Mouse (Mus musculus) forebrain, postnatal 0 days (tissue): Measurements from ENCODE around the gene Oxct2b. TPM values are rescaled to one million over a fixed set of nuclear protein-coding genes. Genes with fewer than 3 reads are reported as not detected.
A peak's percentile ranks its signal among the peaks of the same experiment; 100 is the strongest.
"Not testable (repeated sequence)": the region's sequence is repeated elsewhere in the genome, so short reads cannot be mapped to it uniquely, and the experiment has no call there.

Source experiments
- ATAC-seq: fragments of 200-750 bp; cut with Nextera tagmentation; 2 replicates; pipeline ENCODE4 v1.8.0; 2017; ENCODE audit warnings: mild to moderate bottlenecking, moderate library complexity
- DNase-seq: peaks from one replicate; pipeline ENCODE4 v3.0.0-alpha.2; 2015
- H3K27ac ChIP-seq: fragments of 300-500 bp; sonication (generic); 2 replicates; pipeline ENCODE4 v1.5.1; 2014; ENCODE audit warnings: low read depth, mild to moderate bottlenecking, antibody characterized with exemption, low read length, moderate library complexity, mixed read lengths
- H3K27me3 ChIP-seq: fragments of 300-500 bp; sonication (generic); 2 replicates; pipeline ENCODE4 v1.6.1; 2014; ENCODE audit warnings: mild to moderate bottlenecking, low read length, mixed read lengths; ENCODE audit not compliant: insufficient read depth
- H3K36me3 ChIP-seq: fragments of 300-500 bp; sonication (generic); 2 replicates; pipeline ENCODE4 v1.6.1; 2014; ENCODE audit warnings: mild to moderate bottlenecking, moderate library complexity; ENCODE audit not compliant: insufficient read depth
- H3K4me1 ChIP-seq: fragments of 300-500 bp; sonication (generic); 2 replicates; pipeline ENCODE4 v1.6.1; 2014; ENCODE audit warnings: antibody characterized with exemption; ENCODE audit not compliant: insufficient read depth
- H3K4me2 ChIP-seq: fragments of 300-500 bp; sonication (generic); 2 replicates; pipeline ENCODE4 v1.6.1; 2014; ENCODE audit warnings: low read depth, mild to moderate bottlenecking, moderate library complexity
- H3K4me3 ChIP-seq: fragments of 300-500 bp; sonication (generic); 2 replicates; pipeline ENCODE4 v1.5.1; 2014; ENCODE audit warnings: low read depth, low read length, mixed read lengths
- H3K9ac ChIP-seq: fragments of 300-500 bp; sonication (generic); 2 replicates; pipeline ENCODE4 v1.6.1; 2014; ENCODE audit warnings: mild to moderate bottlenecking
- H3K9me3 ChIP-seq: fragments of 300-500 bp; sonication (generic); 2 replicates; pipeline ENCODE4 v1.6.1; 2016; ENCODE audit warnings: low read length
- CTCF ChIP-seq: sonication (generic); IDR thresholded peaks from 2 replicates; pipeline ENCODE4 v1.5.1; 2016; ENCODE audit warnings: antibody characterized with exemption, control low read depth, low read depth
- WGBS: fragments of 180-500 bp; shearing (Covaris S2); extraction: QIAGEN DNeasy Blood & Tissue Kit; methylation state at CpG from one replicate; pipeline ENCODE4 v1.1.7; 2014; 5-methylcytosine and 5-hydroxymethylcytosine counted together
- polyA plus RNA-seq: library from polyadenylated mRNA; unstranded; fragments of >200 nt; fragmentation: Nextera tagmentation; extraction: Ambion mirVana; gene quantifications from 2 replicates; pipeline ENCODE4 v1.2.1, GENCODE M21; 2015
- total RNA-seq: library from RNA; depleted of rRNA; stranded (reverse); fragments of >200 nt; gene quantifications from 2 replicates; pipeline ENCODE4 v1.2.3, GENCODE M21; 2014

Oxct2b gene
- total and polyA plus RNA-seq, 2 experiments from 2014 or later = 0.33 to 0.62 TPM

DNA sequence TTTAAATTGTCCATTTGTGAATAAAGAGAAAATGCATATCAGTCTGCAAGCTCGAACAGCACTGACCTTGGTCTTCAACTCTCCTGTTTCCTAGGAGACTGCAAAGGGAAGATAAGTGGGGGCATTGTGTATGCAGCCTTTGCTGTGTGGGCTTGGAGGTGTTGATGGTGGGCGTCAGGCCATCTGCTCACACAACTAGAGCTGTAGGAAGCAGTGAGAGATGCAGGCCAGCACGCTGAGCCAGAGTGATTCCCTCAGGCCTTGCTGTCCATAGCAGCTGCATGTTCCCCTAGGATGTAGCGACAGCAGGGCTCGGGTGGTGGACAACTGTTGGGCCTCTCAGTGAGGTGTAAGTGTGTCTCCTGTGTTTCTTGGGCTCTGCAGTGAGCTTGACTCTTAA, 36.9 kb downstream of the Oxct2b start:
- peak; percentile 81 for ATAC-seq
- Histone ChIP-seq H3K4me3 (no peak overlapping the region), H3K9ac (no peak overlapping the region), H3K27ac (no peak overlapping the region), H3K4me2 (no peak overlapping the region), H3K27me3 (no peaks in the 10 kb centered on the region; the same call in 1 of the 2 replicates), H3K36me3 (no peaks in the 10 kb centered on the region), H3K4me1 (no peaks in the 10 kb centered on the region), H3K9me3 (no peaks in the 10 kb centered on the region)
- no peak for TF ChIP-seq CTCF
- WGBS = 45% methylated on average over 5 of the region's 5 CpGs
- peak; percentile 11 for DNase-seq

GRCm38 (mm10) chr4:123155004-123155403, 38.9 kb downstream of the Oxct2b start:
- ATAC-seq = peak; percentile 71; the same call in 1 of the 2 replicates
- Histone ChIP-seq H3K4me2 (no peak overlapping the region), H3K9ac (no peak overlapping the region), H3K27me3 (no peaks in the 10 kb centered on the region; the same call in 1 of the 2 replicates), H3K9me3 (no peaks in the 10 kb centered on the region), H3K4me3 (no peak overlapping the region), H3K36me3 (no peaks in the 10 kb centered on the region), H3K4me1 (no peaks in the 10 kb centered on the region), H3K27ac (no peak overlapping the region)
- 29% methylated on average over 4 of the region's 4 CpGs for WGBS
- TF ChIP-seq CTCF = peak; percentile 72
- peak; percentile 80 for DNase-seq

GRCm38 (mm10) chr4:123155427-123155826, 39.4 kb downstream of the Oxct2b start:
- Histone ChIP-seq H3K27ac (no peak overlapping the region), H3K4me3 (no peak overlapping the region), H3K27me3 (no peaks in the 10 kb centered on the region; the same call in 1 of the 2 replicates), H3K4me1 (no peaks in the 10 kb centered on the region), H3K9ac (no peak overlapping the region), H3K36me3 (no peaks in the 10 kb centered on the region), H3K4me2 (no peak overlapping the region), H3K9me3 (no peaks in the 10 kb centered on the region)
- WGBS = 73% methylated on average over 2 of the region's 2 CpGs
- no peak for TF ChIP-seq CTCF
- DNase-seq = no peak
- ATAC-seq = peak; percentile 12; the same call in 1 of the 2 replicates

- ATAC-seq (no peak), DNase-seq (no peak)
- no peak for TF ChIP-seq CTCF
Observed at GRCm38 (mm10) chr4:123155840-123156239, 39.8 kb downstream of the Oxct2b start.

DNA sequence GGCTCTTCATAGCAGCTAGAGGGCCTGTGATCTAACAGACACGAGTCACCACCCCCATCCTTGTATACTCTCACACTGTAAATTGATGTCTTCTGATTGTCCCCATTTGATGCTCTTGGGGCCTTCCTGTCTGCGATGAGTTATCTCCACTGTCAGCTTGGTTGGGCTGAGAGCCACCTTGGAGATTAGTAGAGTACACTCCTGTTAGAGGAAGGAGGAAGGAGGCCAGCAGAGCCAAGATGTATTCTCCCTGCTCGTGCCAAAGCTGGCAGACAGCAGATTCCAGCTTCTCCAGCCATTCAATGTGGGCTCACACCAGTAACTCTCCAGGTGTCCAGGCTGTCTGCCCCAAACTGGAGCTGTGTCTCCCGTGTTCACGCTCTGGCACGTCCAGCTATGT, 44.5 kb downstream of the Oxct2b start:
- Histone ChIP-seq H3K27ac (no peak overlapping the region), H3K9ac (no peak overlapping the region), H3K27me3 (no peaks in the 10 kb centered on the region), H3K36me3 (no peaks in the 10 kb centered on the region), H3K4me1 (no peaks in the 10 kb centered on the region), H3K4me3 (no peak overlapping the region), H3K9me3 (no peaks in the 10 kb centered on the region), H3K4me2 (no peak overlapping the region)
- DNase-seq (no peak), ATAC-seq (no peak)
- WGBS = 80% methylated on average over 6 of the region's 6 CpGs
- no peak for TF ChIP-seq CTCF

More at GRCm38 (mm10) chr4:123155840-123156239, 39.8 kb downstream of the Oxct2b start:
- Histone ChIP-seq H3K9me3 (no peaks in the 10 kb centered on the region), H3K27me3 (no peaks in the 10 kb centered on the region; the same call in 1 of the 2 replicates), H3K4me2 (no peak overlapping the region), H3K4me1 (no peaks in the 10 kb centered on the region), H3K9ac (no peak overlapping the region), H3K27ac (no peak overlapping the region), H3K36me3 (no peaks in the 10 kb centered on the region), H3K4me3 (no peak overlapping the region)

DNA sequence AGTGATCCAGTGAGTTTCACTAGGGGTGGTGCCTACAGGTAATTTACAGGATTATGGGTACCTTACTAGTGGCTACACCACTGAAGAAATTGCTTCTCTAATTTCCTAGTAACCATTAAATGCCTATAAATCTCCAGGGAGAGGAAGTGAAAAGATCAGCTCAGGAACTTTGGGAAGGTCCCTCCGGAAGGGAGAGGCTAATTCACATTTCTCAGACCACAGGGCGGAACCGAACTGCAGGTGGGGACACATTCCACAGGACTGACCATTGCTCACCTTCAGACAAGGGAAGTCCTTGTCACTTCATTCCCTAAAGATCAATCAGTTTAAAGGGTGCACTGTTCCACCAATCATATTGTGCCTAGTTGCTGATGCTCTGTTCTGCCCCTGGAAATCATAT, 45.2 kb downstream of the Oxct2b start:
- H3K9me3 ChIP-seq, ATAC-seq, H3K4me2 ChIP-seq, H3K4me3 ChIP-seq, H3K27ac ChIP-seq, H3K27me3 ChIP-seq, H3K36me3 ChIP-seq, H3K9ac ChIP-seq, H3K4me1 ChIP-seq, DNase-seq: not testable (repeated sequence)
- 97% methylated on average over 3 of the region's 3 CpGs for WGBS

- H3K36me3 ChIP-seq = no peaks in the 10 kb centered on the region
- H3K4me2 ChIP-seq = peak overlapping the region; percentile 39
- H3K4me3 ChIP-seq = no peak overlapping the region; the same call in 1 of the 2 replicates
- 8% methylated on average over 15 of the region's 15 CpGs for WGBS
- no peak for TF ChIP-seq CTCF
- H3K27ac ChIP-seq = no peak overlapping the region
- ATAC-seq (peak; percentile 23), DNase-seq (peak; percentile 2)
- no peaks in the 10 kb centered on the region for H3K4me1 ChIP-seq
- H3K27me3 ChIP-seq = no peaks in the 10 kb centered on the region
- H3K9me3 ChIP-seq = no peaks in the 10 kb centered on the region
- no peak overlapping the region for H3K9ac ChIP-seq
Observed at GRCm38 (mm10) chr4:123162305-123162917, 46.3 kb downstream of the Oxct2b start.
